Mouse (Mus musculus) Muller cell, postnatal 12 days (primary cell): ENCODE measurements around the gene Ttc7.
A peak's percentile ranks its signal among the peaks of the same experiment; 100 is the strongest.

Source experiments
- DNase-seq: peaks from one replicate; pipeline ENCODE4 v3.0.0-alpha.2; 2015; ENCODE audit errors: inconsistent ontology term

Gene Ttc7

DNA sequence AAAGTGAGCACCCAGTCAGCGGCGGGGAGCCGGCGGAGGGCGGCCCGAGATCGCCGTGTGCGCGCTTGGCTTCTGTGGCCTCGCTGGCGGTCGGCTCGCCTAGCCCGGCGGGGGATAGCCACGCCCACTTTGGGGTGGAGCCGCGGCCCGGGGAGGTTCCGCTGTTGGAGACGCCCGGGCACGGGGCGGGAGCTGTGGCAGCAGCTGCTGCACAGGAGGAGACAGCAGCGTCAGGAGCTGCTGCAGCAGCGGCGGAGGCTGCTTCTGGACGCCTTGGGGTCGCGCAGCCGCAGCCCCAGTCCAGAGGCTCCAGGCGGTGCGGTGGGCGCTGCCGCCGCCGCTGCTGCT lies at the start of gene Ttc7:
Ttc7 (plus strand) TSS at position 181 of the 348 bp plus-strand sequence.
- DNase-seq: peak; percentile 98

DNA sequence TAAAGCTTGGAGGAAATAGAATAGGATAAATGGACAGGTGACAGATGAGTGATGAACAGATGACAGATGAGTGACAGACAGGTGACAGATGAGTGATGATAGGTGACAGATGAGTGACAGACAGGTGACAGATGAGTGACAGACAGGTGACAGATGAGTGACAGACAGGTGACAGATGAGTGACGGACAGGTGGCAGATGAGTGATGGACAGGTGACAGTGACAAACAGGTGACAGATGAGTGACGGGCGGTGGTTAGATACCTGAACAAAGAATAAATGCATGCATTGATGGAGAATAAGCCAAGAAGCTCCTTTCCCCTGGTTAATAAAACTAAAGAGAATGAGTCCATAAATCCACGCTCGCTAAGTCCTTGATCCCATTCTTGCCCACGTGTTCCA lies 47.7 kb upstream of the Ttc7 start:
- no peak for DNase-seq

DNA sequence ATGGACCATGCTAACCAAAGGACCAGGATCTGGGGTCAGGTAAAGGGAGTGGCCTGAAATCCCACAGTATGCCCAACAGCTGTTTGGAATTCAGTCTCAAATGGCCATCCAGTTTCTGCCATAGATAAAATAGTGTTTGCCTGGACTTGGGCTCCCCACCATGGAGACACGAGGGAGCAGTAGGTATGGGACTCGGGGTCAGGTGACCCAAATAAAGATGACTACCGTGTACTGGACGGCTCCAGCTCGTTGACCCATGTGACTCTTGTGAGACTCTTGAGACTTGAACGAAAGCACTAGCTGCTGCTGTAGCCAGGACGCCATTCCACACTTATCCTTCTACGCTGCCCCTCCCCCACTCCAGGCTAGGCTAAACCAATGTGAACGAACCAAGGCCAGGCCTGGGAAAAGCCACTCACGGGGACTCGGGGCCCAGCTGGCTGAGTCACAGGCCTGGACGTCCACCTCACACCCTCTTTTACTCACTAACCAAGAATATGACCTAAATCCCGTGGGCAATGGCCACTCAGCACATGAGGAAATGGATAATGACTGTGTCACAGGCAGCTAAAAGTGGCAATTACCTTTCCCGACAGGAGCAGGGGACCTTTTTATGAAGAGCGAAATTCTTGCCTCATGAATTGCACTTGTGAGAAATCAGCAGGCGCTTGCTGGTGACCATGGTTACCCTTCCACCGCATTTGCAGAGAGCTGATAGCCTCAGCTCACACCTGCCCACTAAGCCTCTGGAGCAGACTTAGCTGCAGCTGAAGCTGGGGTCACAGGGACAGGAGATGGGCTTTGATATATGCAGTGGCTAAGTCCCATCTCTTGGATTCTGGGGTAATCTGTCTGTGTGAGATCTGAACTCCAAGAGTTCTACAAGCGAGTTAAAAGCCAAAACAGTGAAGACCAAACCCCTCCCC lies 45.7 kb upstream of the Ttc7 start:
- DNase-seq: peak; percentile 82

DNA sequence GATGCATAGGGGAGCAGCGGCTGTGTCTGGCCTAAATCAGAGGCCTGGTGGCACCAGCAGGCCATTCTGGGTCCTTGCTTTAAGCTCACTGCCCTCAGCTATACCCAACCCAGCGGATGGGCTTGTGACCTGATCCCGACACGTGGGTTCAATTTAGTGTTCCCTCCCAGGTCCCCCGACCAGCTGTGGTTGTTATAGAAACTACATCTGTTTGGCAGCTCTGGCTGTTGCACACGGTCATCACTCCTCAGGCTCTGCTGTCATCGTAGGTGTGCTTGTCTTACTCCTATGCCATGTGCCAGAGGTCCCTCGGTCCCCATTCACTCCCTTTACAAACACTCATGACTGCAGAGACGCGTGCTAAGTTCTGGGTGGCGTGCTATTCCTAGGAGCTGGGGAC lies 44.9 kb upstream of the Ttc7 start:
- DNase-seq: no peak

DNA sequence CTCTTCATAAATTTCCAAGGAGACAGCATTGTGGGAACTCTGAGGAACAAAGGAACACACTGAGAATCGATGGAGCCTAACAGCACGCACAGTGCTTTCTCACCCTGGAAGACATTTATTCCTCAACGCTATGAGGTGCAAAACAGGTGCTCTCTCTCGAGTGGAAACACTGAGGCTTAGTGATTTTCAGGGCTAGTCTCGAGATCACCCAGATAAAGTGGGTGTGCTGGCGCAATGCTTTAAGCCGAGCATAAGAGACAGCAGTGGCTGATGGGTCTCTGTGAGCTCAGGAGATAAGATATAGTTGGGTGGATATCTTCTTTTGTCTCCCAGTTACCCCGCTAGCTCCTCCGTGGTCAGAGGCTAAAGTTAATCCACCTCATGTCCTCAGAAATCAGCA lies 36.6 kb upstream of the Ttc7 start:
- no peak for DNase-seq

DNA sequence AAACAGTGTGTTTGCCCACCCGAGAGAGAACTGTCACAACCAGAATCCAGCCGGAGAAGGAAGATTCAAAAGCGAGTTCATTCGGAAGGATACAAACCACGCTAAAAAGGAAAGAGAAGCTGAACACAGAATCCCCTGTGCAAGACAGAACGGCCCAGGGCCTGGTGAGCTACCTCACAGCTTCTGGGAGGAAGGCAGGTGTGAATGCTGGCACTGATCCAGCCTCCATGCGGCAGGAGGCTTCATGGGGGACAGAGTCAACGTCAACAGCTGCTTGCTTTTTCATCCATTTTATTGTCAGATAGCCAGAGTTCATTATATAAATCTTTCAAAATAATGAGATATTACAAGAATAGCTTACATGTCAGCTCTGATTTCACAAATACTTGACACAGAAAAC lies 28.3 kb upstream of the Ttc7 start:
- DNase-seq: no peak

DNA sequence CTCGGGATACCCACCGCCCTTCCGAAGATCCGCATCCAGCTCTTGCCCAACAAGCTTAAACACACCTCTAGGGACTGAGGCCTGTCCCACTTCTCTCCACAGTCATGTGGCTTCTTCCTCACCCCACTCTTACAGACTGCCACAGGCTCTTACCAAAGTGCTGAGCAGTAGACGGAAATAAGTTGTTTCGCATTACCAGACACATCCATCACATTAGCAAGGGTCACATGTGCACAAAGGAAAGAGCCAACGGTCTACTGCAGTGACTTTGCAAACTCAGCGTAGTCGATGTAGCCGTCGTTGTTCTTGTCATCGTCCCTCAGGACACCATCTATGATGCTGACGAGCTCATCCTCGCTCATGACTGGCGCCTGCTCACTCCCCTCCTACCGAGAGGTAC lies 27.0 kb upstream of the Ttc7 start:
- DNase-seq: peak; percentile 46

DNA sequence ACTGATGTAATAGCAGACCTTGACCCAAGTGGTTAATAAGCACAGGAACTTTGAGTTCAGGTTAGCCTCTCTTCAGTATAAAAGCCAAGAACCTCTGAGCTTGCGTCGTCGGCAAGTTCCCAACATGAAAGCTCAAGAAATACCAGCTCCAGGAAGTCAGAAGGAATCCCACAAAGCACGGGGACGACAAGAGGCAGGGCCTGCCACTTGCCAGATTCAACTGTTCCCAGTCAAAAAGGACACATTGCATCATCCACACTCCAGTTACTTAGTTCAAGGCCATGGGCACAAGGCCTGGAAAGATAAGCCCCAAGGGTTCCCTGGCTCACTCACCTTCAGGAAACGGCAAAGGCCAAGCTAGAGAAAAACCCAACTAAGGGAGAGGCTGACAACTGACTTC lies 19.3 kb upstream of the Ttc7 start:
- no peak for DNase-seq

DNA sequence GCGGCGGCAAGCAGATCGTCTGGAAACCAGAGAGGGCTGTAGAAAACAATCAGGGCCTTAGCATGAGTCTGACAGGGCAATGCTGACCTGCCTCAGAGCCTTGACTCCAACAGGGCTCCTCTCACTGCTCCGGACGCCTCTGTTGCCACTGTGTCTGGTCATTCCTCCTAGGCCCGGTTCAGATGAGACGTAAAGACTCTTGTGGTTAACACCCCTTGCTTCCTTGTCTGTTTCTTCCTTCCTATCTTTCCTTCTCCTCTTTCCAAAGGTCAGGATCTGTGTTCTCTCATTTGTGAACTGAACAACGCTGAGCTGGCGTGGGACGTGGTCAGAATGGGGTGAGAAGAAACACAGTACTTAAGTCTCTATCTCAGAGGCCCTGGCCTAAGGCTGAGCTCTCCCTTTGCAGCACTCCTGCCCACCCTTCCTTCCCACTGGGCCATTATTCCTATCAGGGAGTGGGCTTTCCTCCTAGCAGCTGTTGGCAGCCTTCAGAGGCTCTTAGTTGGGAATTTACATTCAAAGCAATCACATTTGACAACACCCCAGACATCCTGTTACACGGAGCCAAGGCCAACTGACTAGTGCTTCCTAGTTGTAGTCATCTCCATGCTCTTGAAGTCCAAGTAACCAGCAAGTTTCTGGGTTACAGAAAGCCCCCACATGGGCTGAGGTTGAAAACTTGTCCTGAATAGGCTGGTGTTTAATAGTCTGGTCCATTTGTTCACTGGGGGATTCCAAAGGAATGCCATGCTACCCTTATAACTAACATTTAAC lies 18.4 kb upstream of the Ttc7 start:
- no peak for DNase-seq

DNA sequence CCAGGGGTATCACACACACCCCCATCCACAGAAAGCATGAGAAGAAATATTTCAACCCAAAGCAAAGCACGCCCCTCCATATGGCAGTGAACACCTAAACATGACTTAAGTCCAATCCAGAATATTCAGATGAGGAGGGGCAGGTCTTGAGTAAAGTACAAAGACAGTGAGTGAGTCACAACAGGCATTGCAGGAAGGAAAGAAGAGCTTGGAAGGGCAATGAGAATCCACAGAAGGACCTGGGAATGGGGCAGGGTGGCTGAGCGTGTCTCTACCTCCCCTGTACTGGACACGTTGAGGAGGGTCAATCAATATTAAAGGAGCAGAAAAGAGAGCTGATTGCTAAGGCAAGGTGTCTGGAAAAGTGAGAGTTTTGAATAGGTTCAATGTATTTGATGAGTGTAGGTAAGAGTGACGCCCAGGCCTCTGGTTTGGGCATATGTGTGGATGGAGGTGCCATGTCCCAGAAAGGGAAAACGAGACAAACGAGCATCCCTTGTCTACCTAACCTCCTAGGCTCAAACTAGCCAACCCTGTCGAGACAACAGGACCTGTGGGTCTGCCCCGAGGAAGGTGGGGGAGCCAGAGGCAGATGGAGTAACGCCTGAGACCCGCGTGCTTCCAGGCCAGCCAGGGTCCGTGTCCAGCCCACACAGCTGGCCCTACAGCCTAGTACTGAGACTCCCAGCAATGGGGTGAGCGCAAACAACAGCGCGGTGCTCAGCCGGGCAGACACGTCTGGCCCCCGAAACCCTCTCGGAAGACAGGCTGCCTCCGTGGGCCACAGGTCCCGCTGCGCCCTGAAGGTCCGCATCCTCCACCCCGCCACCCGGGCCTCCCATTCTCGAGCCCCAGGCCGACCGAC lies 17.5 kb upstream of the Ttc7 start:
- DNase-seq: peak; percentile 8

DNA sequence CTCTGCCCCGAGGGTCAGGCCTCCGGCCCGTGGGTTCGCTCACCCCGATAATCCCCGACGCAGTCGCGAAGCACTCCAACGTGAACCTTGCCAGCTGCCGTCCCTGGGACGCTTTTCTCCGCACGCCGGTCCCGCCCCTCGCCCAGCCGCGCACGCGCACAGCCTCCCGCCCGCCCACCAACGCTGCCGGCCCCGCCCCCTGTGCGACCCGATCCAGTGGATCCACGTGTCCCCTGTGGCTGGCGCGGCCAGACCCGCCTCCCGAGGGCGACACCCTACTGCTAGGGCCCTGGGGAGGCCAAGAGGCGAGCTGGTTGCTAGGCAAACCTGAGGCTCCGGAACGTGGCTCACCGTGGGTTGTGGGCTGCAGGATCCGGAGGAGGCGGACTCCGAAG lies 16.9 kb upstream of the Ttc7 start, which contains the start of gene Mcfd2:
Mcfd2 (minus strand) TSS at position 144 of the 395 bp plus-strand sequence.
- peak; percentile 98 for DNase-seq

DNA sequence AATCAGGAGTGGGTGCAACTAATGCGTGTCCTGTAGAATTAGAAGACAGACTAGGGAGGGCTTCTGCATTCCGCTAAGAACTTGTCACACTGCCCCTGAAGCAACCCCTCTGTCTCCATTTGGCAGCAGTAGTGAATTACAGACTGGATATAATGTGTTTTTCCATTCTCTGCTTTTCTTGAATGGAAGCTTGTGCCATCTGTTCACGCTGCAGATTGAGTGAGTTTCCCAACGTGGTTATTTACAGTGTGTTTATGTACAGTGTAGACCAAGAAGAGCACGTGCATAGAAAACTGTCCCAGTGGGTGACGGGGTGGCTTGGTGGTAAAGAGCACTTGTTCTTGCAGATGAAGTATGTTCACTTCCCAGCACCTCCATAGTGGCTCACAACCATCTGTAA lies 13.2 kb upstream of the Ttc7 start:
- no peak for DNase-seq

DNA sequence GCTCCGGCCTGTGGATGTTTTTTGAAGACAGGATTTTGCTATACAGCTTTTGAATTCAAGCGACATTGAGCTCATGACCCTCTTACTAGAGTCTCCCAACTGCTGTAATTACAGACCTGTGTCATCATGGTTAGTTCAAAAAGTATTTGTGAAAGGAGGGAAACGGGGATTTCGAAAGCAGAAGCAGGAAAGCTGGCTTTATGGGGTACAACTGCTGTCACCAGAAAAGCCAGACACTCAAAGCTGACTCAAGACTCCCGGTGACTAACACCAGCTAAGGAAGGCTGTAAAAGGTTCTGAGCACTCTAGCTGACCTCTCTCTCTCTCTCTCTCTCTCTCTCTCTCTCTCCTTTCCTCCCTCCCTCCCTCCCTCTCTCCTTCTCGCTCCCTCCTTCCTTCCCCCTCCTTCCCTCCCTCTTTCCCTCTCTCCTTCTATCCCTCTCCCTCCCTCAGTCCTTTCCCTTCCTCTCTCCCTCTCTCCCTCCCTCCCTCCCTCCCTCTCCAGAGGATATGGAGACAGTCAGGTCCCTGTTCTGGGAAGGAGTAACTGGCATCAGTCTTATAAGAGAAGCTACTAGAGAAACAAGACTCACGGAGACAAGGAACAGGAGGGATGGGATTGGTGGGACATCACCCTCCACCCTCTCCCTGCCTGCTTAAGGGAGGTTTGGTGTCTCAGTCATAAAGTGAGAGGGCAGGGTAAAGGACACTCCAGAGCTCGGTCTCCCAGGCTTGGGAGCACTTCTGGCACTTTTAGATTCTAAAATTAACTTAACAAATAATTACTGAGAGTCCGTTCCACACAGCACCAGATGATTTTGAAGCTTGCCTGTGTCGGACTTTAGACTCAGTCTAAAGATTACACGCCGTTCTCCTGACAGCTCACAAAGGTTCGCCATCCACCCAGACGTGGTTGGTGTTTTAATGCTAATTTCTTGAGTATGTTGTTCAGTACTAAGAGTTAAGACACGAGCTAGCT lies 7.0 kb upstream of the Ttc7 start:
- DNase-seq: peak; percentile 9

DNA sequence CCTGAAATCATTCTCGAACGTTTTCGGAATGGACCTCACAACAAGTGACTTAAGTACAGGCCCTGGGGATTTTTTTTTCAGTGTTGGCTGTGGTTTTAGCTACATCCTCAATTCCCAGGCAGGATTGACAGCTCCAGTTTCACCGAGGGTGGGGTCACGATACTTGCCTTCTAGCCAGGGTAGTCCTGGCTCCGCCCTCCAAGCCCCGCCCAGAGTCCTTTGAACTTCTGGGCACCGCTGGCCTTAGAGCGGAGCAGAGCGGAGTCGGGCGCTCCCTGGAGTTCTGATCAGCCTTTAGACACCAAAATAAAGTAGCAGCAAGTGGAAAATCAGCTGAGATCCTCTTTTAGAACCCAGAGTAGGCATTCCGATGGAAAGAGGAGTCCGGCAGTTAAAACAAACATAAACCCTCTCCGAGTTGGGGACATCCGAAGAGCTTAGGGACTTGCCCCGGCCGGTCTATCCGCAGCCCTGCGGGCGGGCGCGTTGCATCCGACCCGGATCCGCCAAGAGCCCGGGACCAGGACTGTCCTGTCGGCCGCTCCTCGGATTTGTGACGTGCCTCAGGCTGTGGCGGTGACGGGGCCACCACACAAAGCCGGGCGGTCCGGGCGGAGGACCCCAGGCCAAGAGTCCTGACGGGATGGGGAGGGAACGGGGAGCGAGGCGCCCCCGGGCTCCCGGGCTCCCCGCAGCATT lies 530 bp upstream of the Ttc7 start:
- DNase-seq: peak; percentile 94

DNA sequence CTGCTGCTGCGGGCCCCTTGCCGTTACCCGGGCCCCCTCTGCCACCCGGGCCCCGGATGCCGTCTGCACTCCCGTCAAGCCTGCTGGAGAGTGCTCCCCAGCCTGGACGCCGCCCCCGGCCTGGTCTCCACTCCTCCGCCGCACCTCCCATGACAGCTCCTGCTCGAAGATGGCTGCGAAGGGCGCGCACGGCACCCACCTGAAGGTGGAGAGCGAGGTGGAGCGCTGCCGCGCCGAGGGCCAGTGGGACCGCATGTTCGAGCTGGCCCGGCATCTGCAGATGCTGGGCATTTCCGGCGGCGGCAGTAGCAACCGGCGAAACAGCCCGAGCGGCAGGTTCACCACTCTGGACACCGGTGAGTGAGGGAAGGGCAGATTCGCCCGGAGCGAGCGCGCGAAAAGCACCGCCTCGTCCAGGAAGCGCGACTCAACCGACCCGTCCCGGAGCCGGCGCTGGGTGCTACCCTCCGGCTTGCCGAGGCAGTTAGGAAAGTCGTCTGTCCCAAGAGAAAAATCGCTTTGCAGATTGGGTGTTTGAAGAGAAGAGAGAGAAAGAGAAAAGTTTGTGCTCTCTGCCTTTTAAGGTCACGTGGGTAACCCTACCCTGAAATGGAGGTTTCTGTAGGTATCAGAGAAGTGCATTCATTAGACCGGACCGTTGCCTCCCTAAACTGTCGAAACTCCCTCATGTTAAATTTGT lies 519 bp downstream of the Ttc7 start:
- no peak for DNase-seq

DNA sequence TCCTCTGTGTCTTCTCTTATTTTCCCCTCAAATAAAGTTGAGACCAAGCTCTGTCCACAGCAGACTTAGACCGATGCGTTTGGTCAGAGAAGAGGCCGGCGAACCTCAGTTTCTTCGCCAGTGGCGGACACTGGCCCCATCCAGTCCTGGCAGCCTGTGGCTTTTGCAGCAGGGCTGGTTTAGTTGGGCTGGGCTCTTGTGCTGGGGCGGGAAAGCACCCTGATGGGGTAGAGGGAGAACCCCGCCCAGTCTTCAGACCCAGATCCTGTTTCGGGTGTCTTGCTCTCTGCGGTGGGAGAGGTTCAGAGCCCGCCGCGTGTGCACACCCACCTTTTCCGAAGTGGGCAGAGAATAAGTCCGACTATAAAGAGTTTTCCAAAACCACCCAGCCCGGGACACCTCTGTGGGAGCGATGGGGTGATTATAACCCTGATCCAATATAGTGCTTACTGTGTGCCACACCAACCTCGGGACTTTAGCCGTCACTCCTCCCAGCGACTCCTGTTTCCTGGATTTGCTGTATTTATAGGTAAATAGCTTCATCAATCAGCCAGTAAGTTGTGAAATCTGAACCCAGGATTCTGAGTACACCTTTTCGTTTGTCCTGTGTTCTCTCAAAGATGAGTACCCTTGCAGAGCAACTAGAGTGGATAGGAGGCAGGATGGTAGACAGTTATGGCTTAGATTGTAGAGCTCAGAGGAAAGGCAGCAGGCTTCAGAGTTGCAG lies 1.2 kb downstream of the Ttc7 start:
- DNase-seq: no peak

DNA sequence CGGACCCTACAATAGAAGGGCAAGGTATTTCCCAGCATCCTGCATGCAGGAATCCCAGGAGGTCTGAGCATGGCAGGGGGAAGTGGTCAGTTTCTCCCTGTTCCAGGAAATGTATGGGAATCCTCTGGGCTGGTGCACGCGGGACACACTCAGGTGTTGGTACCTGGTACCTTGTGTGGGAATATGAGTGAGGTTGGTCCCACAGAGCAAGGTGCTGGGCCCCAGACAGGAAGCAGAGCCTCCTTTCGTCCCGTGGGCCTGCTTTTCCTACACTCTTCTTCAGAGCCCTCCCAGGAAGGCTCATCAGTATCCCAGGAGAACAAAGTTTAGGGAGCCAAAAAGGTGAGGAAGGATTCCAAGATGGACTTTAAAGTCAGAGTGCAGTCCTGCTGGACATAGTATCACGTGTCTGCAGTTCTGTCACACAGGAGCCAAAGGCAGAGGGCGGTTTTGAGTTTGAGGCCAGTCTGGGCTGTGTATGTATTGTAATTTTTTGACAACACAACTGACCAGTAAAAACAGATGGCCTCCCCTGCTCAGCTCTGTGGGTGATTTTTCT lies 1.9 kb downstream of the Ttc7 start:
- no peak for DNase-seq

DNA sequence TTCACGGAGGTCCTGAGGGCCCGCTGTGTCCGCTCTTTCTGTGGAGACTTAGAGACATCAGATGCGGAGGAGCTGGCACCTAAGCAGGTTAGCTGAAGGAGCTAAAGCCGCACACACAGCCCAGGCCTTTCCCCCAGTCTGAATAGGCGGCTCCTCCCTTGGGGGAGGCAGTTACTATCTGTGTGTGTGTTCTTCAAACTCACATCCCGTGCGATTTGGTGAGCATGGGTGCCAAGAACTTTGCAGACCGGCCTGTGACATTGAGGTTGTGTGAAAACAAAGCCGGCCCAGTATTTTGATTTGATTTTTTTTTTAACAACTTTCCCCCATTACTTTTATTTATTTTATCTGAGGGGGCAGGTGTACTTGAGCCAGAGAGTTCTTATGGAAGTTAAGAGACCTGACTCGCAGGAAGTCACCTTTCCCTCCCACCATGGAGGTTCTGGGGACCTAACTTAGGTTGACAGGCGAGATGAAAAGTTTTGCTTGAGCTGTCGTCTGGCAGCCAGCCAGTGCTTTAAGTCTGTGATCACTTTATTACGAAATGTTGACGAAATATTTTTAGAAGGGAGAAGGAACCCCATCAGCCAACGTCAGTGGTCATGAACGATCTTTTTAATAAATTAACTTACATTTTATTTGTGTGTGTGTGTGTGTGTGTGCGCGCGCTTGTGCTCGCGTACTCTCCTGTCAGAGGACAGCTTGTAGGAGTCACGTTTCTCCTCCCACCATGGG lies 3.2 kb downstream of the Ttc7 start:
- DNase-seq: no peak
